Mouse (Mus musculus): ENCODE results near the gene Olfr827. TPM values are rescaled to one million over a fixed set of nuclear protein-coding genes. Genes with fewer than 3 reads are reported as not detected.

Olfr827 gene
- total RNA-seq (2023) = not detected

GRCm38 (mm10) chr10:130214303-130214702 is at the start of gene Olfr827:
TSS of gene Olfr827 (minus strand) at chr10:130214403.

GRCm38 (mm10) chr10:130184086-130184485 is 30.1 kb downstream of the Olfr827 start, which contains the start of gene Olfr826:
TSS of gene Olfr826 (minus strand) at chr10:130184186.

GRCm38 (mm10) chr10:130166666-130167065 is 47.5 kb downstream of the Olfr827 start, which contains the start of gene Olfr825:
TSS of gene Olfr825 (minus strand) at chr10:130166766.

Other genes with a start within 250 kb of the Olfr827 start
- gene Olfr819, start 247.1 kb downstream of the Olfr827 start, total RNA-seq (2023) = not detected
- not detected for gene Olfr247, start 238.3 kb downstream of the Olfr827 start, total RNA-seq (2023)
- gene Gm10310, start 229.3 kb downstream of the Olfr827 start, total RNA-seq (2023) = not detected
- gene Olfr820, start 201.8 kb downstream of the Olfr827 start, total RNA-seq (2023) = not detected
- not detected for gene Olfr821, start 184.1 kb downstream of the Olfr827 start, total RNA-seq (2023)
- gene Olfr822, start 143.2 kb downstream of the Olfr827 start, total RNA-seq (2023) = not detected
- gene Olfr823, start 99.0 kb downstream of the Olfr827 start, total RNA-seq (2023) = not detected
- not detected for gene Olfr824, start 84.4 kb downstream of the Olfr827 start, total RNA-seq (2023)
- gene Olfr825, start 47.6 kb downstream of the Olfr827 start, total RNA-seq (2023) = not detected
- not detected for gene Olfr826, start 30.2 kb downstream of the Olfr827 start, total RNA-seq (2023)
- gene Neurod4, start 65.8 kb upstream of the Olfr827 start, total RNA-seq (2023) = not detected
- 1 to 10 TPM; 1.8 to 3.1 TPM for gene Tespa1, start 108.5 kb upstream of the Olfr827 start, total RNA-seq (2023)
- gene Vmn2r84, start 179.9 kb upstream of the Olfr827 start, total RNA-seq (2023) = not detected
- not detected for gene Vmn2r85, start 215.3 kb upstream of the Olfr827 start, total RNA-seq (2023)
- not detected for gene Vmn2r86, start 241.6 kb upstream of the Olfr827 start, total RNA-seq (2023)

All from neutrophil, adult 83 days (primary cell).